In genomic region chr6:55009391-55010230, GRCm38 (mm10) we compare ENCODE assay signal across 8 mouse cellular contexts. TPM values are rescaled to one million over a fixed set of nuclear protein-coding genes. Genes with fewer than 3 reads are reported as not detected.
A peak's percentile ranks its signal among the peaks of the same experiment; 100 is the strongest.
DNase-seq lines count a peak whose midpoint lies in the region; ATAC-seq lines count a peak whose summit lies in the region.

No protein-coding gene starts in this region.

- no peak for DNase-seq in heart, postnatal 10 days
- DNase-seq in embryo, embryonic 10.5 days (ENCODE audit: low spot score), result peak; percentile 61
- DNase-seq in urinary bladder, adult 2 months (ENCODE audit: low spot score), result no peak
- no peak for DNase-seq in liver

- ATAC-seq in heart, embryonic 11.5 days (replicated peaks; ENCODE audit: insufficient number of reproducible peaks, low FRiP score, low TSS enrichment), result no peak
- ATAC-seq in hindbrain, embryonic 15.5 days (ENCODE audit: low FRiP score, low read depth), result peak; percentile 83
- peak; percentile 72 for ATAC-seq in midbrain, embryonic 15.5 days (replicated peaks)
- ATAC-seq in erythroblast, adult 5-6 weeks (replicated peaks; ENCODE audit: low FRiP score, poor library complexity, severe bottlenecking), result no peak

- H3K4me3 ChIP-seq in heart, embryonic 11.5 days (ENCODE audit: low read depth, low read length), result peak overlapping the region; percentile 10; the same call in 1 of the 2 replicates
- H3K4me3 ChIP-seq in hindbrain, embryonic 15.5 days, result peak overlapping the region; percentile 22
- 0 out of 2 replicates have a peak overlapping the region, but pooled peaks have one; percentile 8 for H3K4me3 ChIP-seq in midbrain, embryonic 15.5 days

- no peaks in the 10 kb centered on the region for H3K36me3 ChIP-seq in heart, embryonic 11.5 days (ENCODE audit: control insufficient read depth, insufficient read depth, low read length)
- H3K36me3 ChIP-seq in hindbrain, embryonic 15.5 days, result no peaks in the 10 kb centered on the region
- no peaks in the 10 kb centered on the region for H3K36me3 ChIP-seq in midbrain, embryonic 15.5 days (replicated peaks)

- no peaks in the 10 kb centered on the region for H3K4me1 ChIP-seq in heart, embryonic 11.5 days (ENCODE audit: control insufficient read depth, insufficient read depth, low read length)
- peaks cover 10% of the 10 kb centered on the region for H3K4me1 ChIP-seq in hindbrain, embryonic 15.5 days (replicated peaks)
- peaks cover 7% of the 10 kb centered on the region; the same call in 1 of the 2 replicates for H3K4me1 ChIP-seq in midbrain, embryonic 15.5 days

- 29% methylated on average over 16 of the region's 16 CpGs for WGBS in heart, embryonic 11.5 days (ENCODE audit: insufficient replicate concordance)
- WGBS in hindbrain, embryonic 15.5 days, result 11% methylated on average over 16 of the region's 16 CpGs
- whole genome bisulfite sequencing in midbrain, embryonic 15.5 days, result 10% methylated on average over 16 of the region's 16 CpGs

- 0 out of 2 replicates have a peak overlapping the region, but pooled peaks have one; percentile 28 for H3K9ac ChIP-seq in heart, embryonic 11.5 days (ENCODE audit: low read depth, low read length)
- no peak overlapping the region for H3K9ac ChIP-seq in hindbrain, embryonic 15.5 days
- no peak overlapping the region for H3K9ac ChIP-seq in midbrain, embryonic 15.5 days

- intact Hi-C loops in heart, postnatal 10 days (cut with DNase I), result no loop called here

- 0 out of 2 replicates have a peak, but pooled peaks cover 4% of the 10 kb centered on the region for H3K9me3 ChIP-seq in heart, embryonic 11.5 days (replicated peaks; ENCODE audit: control insufficient read depth, low read length)
- H3K9me3 ChIP-seq in hindbrain, embryonic 15.5 days, result no peaks in the 10 kb centered on the region
- H3K9me3 ChIP-seq in midbrain, embryonic 15.5 days, result no peaks in the 10 kb centered on the region

- peak overlapping the region; percentile 75; the same call in 1 of the 2 replicates for H3K27ac ChIP-seq in heart, embryonic 11.5 days (ENCODE audit: low read depth, low read length)
- peak overlapping the region; percentile 78 for H3K27ac ChIP-seq in hindbrain, embryonic 15.5 days (replicated peaks)
- H3K27ac ChIP-seq in midbrain, embryonic 15.5 days, result peak overlapping the region; percentile 75; the same call in 1 of the 2 replicates

- H3K27me3 ChIP-seq in heart, embryonic 11.5 days (ENCODE audit: control insufficient read depth, insufficient read depth, low read length), result no peaks in the 10 kb centered on the region
- H3K27me3 ChIP-seq in hindbrain, embryonic 15.5 days, result no peaks in the 10 kb centered on the region
- no peaks in the 10 kb centered on the region for H3K27me3 ChIP-seq in midbrain, embryonic 15.5 days (replicated peaks)

- peak overlapping the region; percentile 50 for H3K4me2 ChIP-seq in heart, embryonic 11.5 days
- peak overlapping the region; percentile 49 for H3K4me2 ChIP-seq in hindbrain, embryonic 15.5 days
- peak overlapping the region; percentile 44 for H3K4me2 ChIP-seq in midbrain, embryonic 15.5 days

RNA-seq across cellular contexts. Expression of gene Ggct, which starts 16.9 kb away (rescaled TPM):
- 6.0 and 6.3 TPM in 2 replicates for polyA plus RNA-seq in heart, embryonic 11.5 days (2014; fragmentation: Nextera tagmentation; extraction: Ambion mirVana)
- 10 to 100 TPM in 1 of 2 experiments, 1 to 10 TPM in 1; 9.3 to 13.7 TPM for total RNA-seq in heart, postnatal 10 days (2021)
- polyA plus RNA-seq in hindbrain, embryonic 15.5 days (2015; fragmentation: Nextera tagmentation; extraction: Ambion mirVana), result 12.7 and 15.3 TPM in 2 replicates
- 11.9 and 12.3 TPM in 2 replicates for polyA plus RNA-seq in midbrain, embryonic 15.5 days (2015; fragmentation: Nextera tagmentation; extraction: Ambion mirVana)
- 4.6 and 7.5 TPM in 2 replicates for polyA plus RNA-seq in urinary bladder, adult 2 months (2012; rRNA removed)
- 0.63 and 0.96 TPM in 2 replicates for total RNA-seq in erythroblast, adult 5-6 weeks (2015; ENCODE audit: low replicate concordance)
- total RNA-seq in erythroblast, adult 5-6 weeks (2017; ENCODE audit: low replicate concordance), result 0.98 and 4.8 TPM in 2 replicates

RNA-seq across cellular contexts. Expression of gene Gars, which starts 28.2 kb away (rescaled TPM):
- polyA plus RNA-seq in heart, embryonic 11.5 days (2014; fragmentation: Nextera tagmentation; extraction: Ambion mirVana), result 206 and 210 TPM in 2 replicates
- 10 to 100 TPM; 75.8 to 83.9 TPM for total RNA-seq in heart, postnatal 10 days (2021)
- polyA plus RNA-seq in hindbrain, embryonic 15.5 days (2015; fragmentation: Nextera tagmentation; extraction: Ambion mirVana), result 197 TPM in 2 replicates
- 216 and 219 TPM in 2 replicates for polyA plus RNA-seq in midbrain, embryonic 15.5 days (2015; fragmentation: Nextera tagmentation; extraction: Ambion mirVana)
- polyA plus RNA-seq in urinary bladder, adult 2 months (2012; rRNA removed), result 55.9 and 57.9 TPM in 2 replicates
- 15.9 and 23.6 TPM in 2 replicates for total RNA-seq in erythroblast, adult 5-6 weeks (2015; ENCODE audit: low replicate concordance)
- 41.8 and 49.3 TPM in 2 replicates for total RNA-seq in erythroblast, adult 5-6 weeks (2017; ENCODE audit: low replicate concordance)

RNA-seq across cellular contexts. Expression of gene Nod1, which starts 37.2 kb away (rescaled TPM):
- polyA plus RNA-seq in heart, embryonic 11.5 days (2014; fragmentation: Nextera tagmentation; extraction: Ambion mirVana), result 2.3 and 3.2 TPM in 2 replicates
- 10 to 100 TPM; 14.2 to 15.8 TPM for total RNA-seq in heart, postnatal 10 days (2021)
- polyA plus RNA-seq in hindbrain, embryonic 15.5 days (2015; fragmentation: Nextera tagmentation; extraction: Ambion mirVana), result 3.2 and 3.9 TPM in 2 replicates
- polyA plus RNA-seq in midbrain, embryonic 15.5 days (2015; fragmentation: Nextera tagmentation; extraction: Ambion mirVana), result 2.5 and 3.2 TPM in 2 replicates
- 22.1 and 23.4 TPM in 2 replicates for polyA plus RNA-seq in urinary bladder, adult 2 months (2012; rRNA removed)
- total RNA-seq in erythroblast, adult 5-6 weeks (2015; ENCODE audit: low replicate concordance), result 1.5 and 16.9 TPM in 2 replicates
- 1.6 and 2.6 TPM in 2 replicates for total RNA-seq in erythroblast, adult 5-6 weeks (2017; ENCODE audit: low replicate concordance)

Comparison
In these comparisons a context has a peak if more than half of its experiments do, and no peak if none do; other contexts are left out.
1. ATAC-seq: peak in hindbrain, embryonic 15.5 days (single experiment) and midbrain, embryonic 15.5 days (single experiment); none in heart, embryonic 11.5 days (single experiment) and erythroblast, adult 5-6 weeks (single experiment).
2. Peak in every context shown above with its lines, with median percentiles within 50 percentile points of each other: H3K27ac ChIP-seq, H3K4me2 ChIP-seq and H3K4me3 ChIP-seq.